7 mouse cellular contexts compared by ENCODE assay signal in the genomic region with DNA sequence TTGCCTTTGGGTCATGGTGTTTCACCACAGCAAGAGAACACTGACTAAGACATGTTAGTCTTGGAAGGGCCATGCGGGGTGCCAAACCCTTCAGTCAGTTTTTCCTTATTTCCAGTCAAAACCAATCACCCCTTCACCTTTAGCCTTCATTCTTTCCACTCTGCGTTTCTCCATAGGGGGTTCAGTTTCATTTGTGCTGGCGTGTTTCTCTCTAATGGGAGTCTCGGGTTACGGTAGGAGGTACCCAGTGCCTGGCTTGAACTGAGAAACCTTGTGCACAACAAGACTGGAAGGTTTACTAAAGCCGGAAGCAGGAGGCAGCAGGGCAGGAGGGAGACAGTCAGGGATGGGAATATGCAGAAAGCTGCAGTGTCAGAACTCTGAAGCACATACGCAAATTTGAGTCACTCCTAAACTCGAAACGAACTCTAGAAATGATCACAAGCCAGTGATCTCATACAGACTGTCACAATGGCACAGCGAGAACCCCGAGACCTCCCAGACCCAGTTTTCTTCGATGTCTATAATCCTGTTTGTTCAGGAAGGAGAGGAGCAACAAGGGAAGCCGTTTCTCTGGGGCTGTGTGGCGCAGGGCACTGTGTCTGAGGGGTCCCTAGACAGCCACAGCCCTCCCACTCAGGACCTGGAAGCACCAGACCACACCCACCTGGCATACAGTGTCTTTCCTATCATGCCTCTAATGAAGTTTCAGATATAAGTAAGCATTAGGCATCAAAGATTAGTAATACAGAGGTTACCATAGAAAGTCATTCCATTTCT. TPM values are rescaled to one million over a fixed set of nuclear protein-coding genes. Genes with fewer than 3 reads are reported as not detected.
DNase-seq lines count a peak whose midpoint lies in the region; ATAC-seq and TF ChIP-seq lines count a peak whose summit lies in the region.
"Not testable (repeated sequence)": the region's sequence is repeated elsewhere in the genome, so short reads cannot be mapped to it uniquely, and the experiment has no call there.

No protein-coding gene starts in this region.

- not testable (repeated sequence) for H3K4me1 ChIP-seq in embryonic facial prominence, embryonic 14.5 days (ENCODE audit: control insufficient read depth, insufficient read depth, low read length); lung, embryonic 14.5 days (ENCODE audit: insufficient read depth); midbrain, embryonic 13.5 days (replicated peaks)
- peaks cover 11% of the 10 kb centered on the region for H3K4me1 ChIP-seq in hindbrain, embryonic 10.5 days (replicated peaks)

- H3K4me2 ChIP-seq in embryonic facial prominence, embryonic 14.5 days (ENCODE audit: low read depth, low read length); lung, embryonic 14.5 days; midbrain, embryonic 13.5 days (replicated peaks): not testable (repeated sequence)

- WGBS in embryonic facial prominence, embryonic 14.5 days = 40% methylated on average over 10 of the region's 14 CpGs
- 53% methylated on average over 13 of the region's 14 CpGs for whole genome bisulfite sequencing in hindbrain, embryonic 10.5 days
- WGBS in lung, embryonic 14.5 days = 51% methylated on average over 10 of the region's 14 CpGs
- 31% methylated on average over 13 of the region's 14 CpGs for WGBS in midbrain, embryonic 13.5 days

- DNase-seq in ES-CJ7 (ENCODE audit: low read depth, low spot score) (peak; percentile 61), R1 (ENCODE audit: low read depth, low spot score) (peak; percentile 94)
- DNase-seq in embryo, embryonic 10.5 days (ENCODE audit: low spot score) = peak; percentile 45
- DNase-seq in embryonic facial prominence, embryonic 14.5 days (ENCODE audit: low spot score) = peak; percentile 39
- DNase-seq in hindbrain, embryonic 10.5 days (ENCODE audit: low spot score) = peak; percentile 2
- peak; percentile 10 for DNase-seq in lung, embryonic 14.5 days

- peak; percentile 19 for ATAC-seq in embryonic facial prominence, embryonic 14.5 days (ENCODE audit: low read depth)
- ATAC-seq in lung, embryonic 14.5 days (ENCODE audit: insufficient read depth) = not testable (repeated sequence)
- peak; percentile 38; the same call in 1 of the 2 replicates for ATAC-seq in midbrain, embryonic 13.5 days

- not testable (repeated sequence) for H3K9ac ChIP-seq in embryonic facial prominence, embryonic 14.5 days (ENCODE audit: low read depth, low read length); lung, embryonic 14.5 days; midbrain, embryonic 13.5 days (replicated peaks)

- not testable (repeated sequence) for H3K36me3 ChIP-seq in embryonic facial prominence, embryonic 14.5 days (ENCODE audit: control insufficient read depth, insufficient read depth, low read length); hindbrain, embryonic 10.5 days; lung, embryonic 14.5 days (ENCODE audit: insufficient read depth); midbrain, embryonic 13.5 days

- H3K27ac ChIP-seq in embryonic facial prominence, embryonic 14.5 days (replicated peaks; ENCODE audit: low read depth, low read length); hindbrain, embryonic 10.5 days; lung, embryonic 14.5 days (ENCODE audit: low read depth); midbrain, embryonic 13.5 days: not testable (repeated sequence)

- not testable (repeated sequence) for H3K27me3 ChIP-seq in embryonic facial prominence, embryonic 14.5 days (replicated peaks; ENCODE audit: control insufficient read depth, insufficient read depth, low read length); hindbrain, embryonic 10.5 days (ENCODE audit: insufficient read depth, poor library complexity, severe bottlenecking); lung, embryonic 14.5 days (ENCODE audit: insufficient read depth, low read length); midbrain, embryonic 13.5 days

- not testable (repeated sequence) for H3K4me3 ChIP-seq in embryonic facial prominence, embryonic 14.5 days (ENCODE audit: low read depth, low read length); hindbrain, embryonic 10.5 days; lung, embryonic 14.5 days (ENCODE audit: low read depth, low read length); midbrain, embryonic 13.5 days (replicated peaks)

- TF ChIP-seq CTCF in lung, embryonic 14.5 days (IDR thresholded peaks at IDR 0.05; ENCODE audit: low read depth) = not testable (repeated sequence)

- not testable (repeated sequence) for H3K9me3 ChIP-seq in embryonic facial prominence, embryonic 14.5 days (ENCODE audit: control insufficient read depth, low read length); hindbrain, embryonic 10.5 days; lung, embryonic 14.5 days (ENCODE audit: low read depth, low read length); midbrain, embryonic 13.5 days

RNA-seq across cellular contexts. Expression of a gene that starts 8.2 kb away (rescaled TPM):
- polyA plus RNA-seq in embryonic facial prominence, embryonic 14.5 days (2014; fragmentation: Nextera tagmentation; extraction: Ambion mirVana) = 563 and 584 TPM in 2 replicates
- polyA plus RNA-seq in hindbrain, embryonic 10.5 days (2016; fragmentation: Nextera tagmentation; extraction: Ambion mirVana) = 585 and 814 TPM in 2 replicates
- polyA plus RNA-seq in lung, embryonic 14.5 days (2014; fragmentation: Nextera tagmentation; extraction: Ambion mirVana) = 579 and 584 TPM in 2 replicates
- polyA plus RNA-seq in midbrain, embryonic 13.5 days (2015; fragmentation: Nextera tagmentation; extraction: Ambion mirVana) = 1,193 and 1,210 TPM in 2 replicates

Comparison
In these comparisons a context has a peak if more than half of its experiments do, and no peak if none do; other contexts are left out.
1. DNase-seq: peak in every context shown above with its lines; median percentile 94 in R1; 61 in ES-CJ7; 45 in embryo, embryonic 10.5 days; 39 in embryonic facial prominence, embryonic 14.5 days; 10 in lung, embryonic 14.5 days; 2 in hindbrain, embryonic 10.5 days.